Mouse (Mus musculus) midbrain, embryonic 14.5 days (tissue): ENCODE results near the gene Klhl20. TPM values are rescaled to one million over a fixed set of nuclear protein-coding genes. Genes with fewer than 3 reads are reported as not detected.

Experiments
- ATAC-seq: fragments of 200-750 bp; cut with Nextera tagmentation; 2 replicates; pipeline ENCODE4 v1.8.0; 2017; ENCODE audit warnings: moderate number of reproducible peaks, moderate library complexity; ENCODE audit not compliant: low FRiP score, low TSS enrichment
- DNase-seq: peaks from one replicate; pipeline ENCODE4 v3.0.0-alpha.2; 2015
- H3K27ac ChIP-seq: fragments of 300-500 bp; sonication (generic); replicated peaks from 2 replicates; pipeline ENCODE4 v1.5.1; 2014; ENCODE audit warnings: mild to moderate bottlenecking, low read depth, low read length, moderate library complexity
- H3K27me3 ChIP-seq: fragments of 300-500 bp; sonication (generic); 2 replicates; pipeline ENCODE4 v1.6.1; 2014; ENCODE audit warnings: low read length, control low read depth, mixed read lengths; ENCODE audit not compliant: control insufficient read depth, insufficient read depth
- H3K36me3 ChIP-seq: fragments of 300-500 bp; sonication (generic); 2 replicates; pipeline ENCODE4 v1.6.1; 2014; ENCODE audit warnings: low read length, control low read depth; ENCODE audit not compliant: control insufficient read depth, insufficient read depth
- H3K4me1 ChIP-seq: fragments of 300-500 bp; sonication (generic); 2 replicates; pipeline ENCODE4 v1.6.1; 2014; ENCODE audit warnings: mild to moderate bottlenecking, antibody characterized with exemption, low read length, control low read depth; ENCODE audit not compliant: control insufficient read depth, insufficient read depth
- H3K4me2 ChIP-seq: fragments of 300-500 bp; sonication (generic); 2 replicates; pipeline ENCODE4 v1.6.1; 2014; ENCODE audit warnings: mild to moderate bottlenecking, low read length, moderate library complexity
- H3K4me3 ChIP-seq: fragments of 300-500 bp; sonication (generic); replicated peaks from 2 replicates; pipeline ENCODE4 v1.5.1; 2014; ENCODE audit warnings: low read depth, low read length
- H3K9ac ChIP-seq: fragments of 300-500 bp; sonication (generic); replicated peaks from 2 replicates; pipeline ENCODE4 v1.6.1; 2014; ENCODE audit warnings: mild to moderate bottlenecking, low read length, moderate library complexity
- H3K9me3 ChIP-seq: fragments of 300-500 bp; sonication (generic); 2 replicates; pipeline ENCODE4 v1.6.1; 2016; ENCODE audit warnings: low read length, control low read depth, mixed read lengths; ENCODE audit not compliant: control insufficient read depth
- WGBS: fragments of 180-500 bp; shearing (Covaris S2); extraction: QIAGEN DNeasy Blood & Tissue Kit; methylation state at CpG from one replicate; pipeline ENCODE4 v1.1.7; 2014; 5-methylcytosine and 5-hydroxymethylcytosine counted together
- polyA plus RNA-seq: library from polyadenylated mRNA; unstranded; fragments of >200 nt; fragmentation: Nextera tagmentation; extraction: Ambion mirVana; gene quantifications from 2 replicates; pipeline ENCODE4 v1.2.1, GENCODE M21; 2014

The Klhl20 gene
- polyA plus RNA-seq, 1 experiment from 2014 or later: 22.4 TPM

GRCm38 (mm10) chr1:161109216-161109615 lies 22.1 kb downstream of the Klhl20 start:
- Histone ChIP-seq H3K27ac (no peak overlapping the region), H3K4me3 (no peak overlapping the region), H3K36me3 (peaks cover 25% of the 10 kb centered on the region), H3K4me2 (no peak overlapping the region), H3K27me3 (no peaks in the 10 kb centered on the region), H3K9ac (no peak overlapping the region), H3K9me3 (no peaks in the 10 kb centered on the region), H3K4me1 (no peaks in the 10 kb centered on the region)
- 91% methylated on average over 8 of the region's 8 CpGs for WGBS
- DNase-seq: no peak
- no peak for ATAC-seq

GRCm38 (mm10) chr1:161103842-161104241 lies 27.5 kb downstream of the Klhl20 start:
- H3K4me1 ChIP-seq: no peaks in the 10 kb centered on the region
- H3K9me3 ChIP-seq: no peaks in the 10 kb centered on the region
- no peak overlapping the region for H3K27ac ChIP-seq
- H3K9ac ChIP-seq: no peak overlapping the region
- H3K4me2 ChIP-seq: no peak overlapping the region
- DNase-seq (no peak), ATAC-seq (no peak)
- H3K4me3 ChIP-seq: no peak overlapping the region
- peaks cover 49% of the 10 kb centered on the region for H3K36me3 ChIP-seq
- H3K27me3 ChIP-seq: no peaks in the 10 kb centered on the region
- 84% methylated on average over 1 of the region's 1 CpGs for WGBS

GRCm38 (mm10) chr1:161099721-161100405 lies 31.4 kb downstream of the Klhl20 start:
- Histone ChIP-seq H3K27ac (no peak overlapping the region), H3K36me3 (peaks cover 62% of the 10 kb centered on the region), H3K9ac (no peak overlapping the region), H3K4me3 (no peak overlapping the region), H3K9me3 (no peaks in the 10 kb centered on the region), H3K4me2 (no peak overlapping the region), H3K27me3 (no peaks in the 10 kb centered on the region), H3K4me1 (no peaks in the 10 kb centered on the region)
- DNase-seq (no peak), ATAC-seq (no peak)
- WGBS: 96% methylated on average over 4 of the region's 4 CpGs

- WGBS: 93% methylated on average over 3 of the region's 3 CpGs
- H3K9me3 ChIP-seq: no peaks in the 10 kb centered on the region
- H3K4me1 ChIP-seq: peaks cover 14% of the 10 kb centered on the region
- H3K9ac ChIP-seq: no peak overlapping the region
- no peak overlapping the region for H3K4me2 ChIP-seq
- 0 out of 2 replicates have a peak, but pooled peaks cover 3% of the 10 kb centered on the region for H3K36me3 ChIP-seq
- H3K27ac ChIP-seq: no peak overlapping the region
- H3K4me3 ChIP-seq: no peak overlapping the region
- H3K27me3 ChIP-seq: no peaks in the 10 kb centered on the region
- no peak for DNase-seq
- ATAC-seq: no peak
These were observed 54.1 kb downstream of the Klhl20 start for GRCm38 (mm10) chr1:161077243-161077642.

- no peak overlapping the region for H3K9ac ChIP-seq
- 92% methylated on average over 6 of the region's 6 CpGs for WGBS
- H3K9me3 ChIP-seq: no peaks in the 10 kb centered on the region
- no peak overlapping the region for H3K4me3 ChIP-seq
- ATAC-seq (no peak), DNase-seq (no peak)
- H3K27me3 ChIP-seq: no peaks in the 10 kb centered on the region
- H3K36me3 ChIP-seq: 0 out of 2 replicates have a peak, but pooled peaks cover 3% of the 10 kb centered on the region
- H3K4me2 ChIP-seq: no peak overlapping the region
- no peak overlapping the region for H3K27ac ChIP-seq
- H3K4me1 ChIP-seq: peaks cover 24% of the 10 kb centered on the region
These were observed 55.1 kb downstream of the Klhl20 start for GRCm38 (mm10) chr1:161076238-161076637.

DNA sequence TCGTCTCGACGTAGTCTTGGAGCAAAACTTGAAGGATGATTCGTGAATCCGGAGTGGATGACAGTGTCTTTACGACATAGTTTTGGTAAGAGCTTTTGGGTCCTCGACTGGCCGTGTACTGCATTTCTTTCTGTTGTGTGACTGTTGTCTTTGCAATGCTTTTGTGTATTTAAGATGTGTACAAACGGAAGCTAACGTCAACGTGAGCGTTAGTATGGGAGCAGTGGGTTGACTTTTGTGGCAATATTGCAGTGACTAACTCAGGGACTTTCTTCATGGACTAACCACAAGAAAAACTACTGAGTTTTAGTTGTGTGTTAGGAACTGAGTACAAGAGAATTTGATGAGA lies 60.1 kb downstream of the Klhl20 start:
- under 1% methylated on average over 12 of the region's 12 CpGs for WGBS
- H3K9me3 ChIP-seq: no peaks in the 10 kb centered on the region
- H3K4me1 ChIP-seq: peaks cover 27% of the 10 kb centered on the region
- no peak for DNase-seq
- no peak overlapping the region; the same call in 1 of the 2 replicates for H3K27ac ChIP-seq
- no peaks in the 10 kb centered on the region for H3K36me3 ChIP-seq
- H3K27me3 ChIP-seq: no peaks in the 10 kb centered on the region
- H3K9ac ChIP-seq: peak overlapping the region; percentile 68
- peak overlapping the region; percentile 56 for H3K4me3 ChIP-seq
- peak overlapping the region; percentile 50 for H3K4me2 ChIP-seq
- no peak for ATAC-seq

DNA sequence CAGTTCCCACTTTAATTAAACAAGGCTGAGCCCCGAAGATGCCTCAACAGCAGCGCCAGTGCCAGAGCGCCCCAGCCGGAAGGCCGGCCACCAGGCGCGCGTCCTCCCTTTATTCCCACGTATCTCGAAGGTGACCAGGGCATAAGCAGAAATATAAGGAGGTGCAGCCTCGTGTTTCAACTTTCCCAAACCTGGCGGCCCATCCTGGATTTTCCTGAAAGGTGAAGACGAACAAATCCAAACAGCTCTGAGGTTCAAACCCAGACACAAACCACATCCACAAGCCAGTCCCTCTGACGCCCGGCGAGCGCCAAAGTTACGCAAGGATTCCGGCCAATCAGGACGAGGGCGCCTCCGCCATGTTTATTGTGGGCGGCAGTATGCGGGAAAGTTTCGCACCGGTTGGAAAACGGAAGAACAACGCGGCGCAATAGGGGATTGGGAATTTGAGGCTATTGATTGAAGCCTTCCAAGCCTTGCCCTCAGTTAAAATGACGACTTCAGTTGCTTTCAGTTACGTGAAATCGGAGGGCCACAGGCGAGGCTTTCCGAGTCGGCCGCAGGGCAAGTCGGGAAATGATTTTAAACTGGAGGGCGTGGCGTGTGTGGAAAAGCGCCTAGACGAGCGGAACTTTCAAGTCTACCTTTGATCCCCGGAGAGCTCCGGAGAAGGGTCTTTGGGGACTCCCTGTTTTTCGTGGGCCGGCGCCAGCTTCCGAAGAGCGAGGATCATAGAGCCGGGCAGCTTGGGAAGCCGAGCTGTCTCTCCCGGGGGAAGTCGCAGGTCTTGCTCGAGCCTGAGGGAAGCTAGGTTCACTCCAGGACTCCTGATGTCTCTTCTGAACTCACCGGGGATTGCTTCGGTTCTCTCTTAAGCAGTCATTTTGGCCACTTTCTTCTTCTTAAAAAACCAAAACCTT lies 60.7 kb downstream of the Klhl20 start, which contains the start of the genes Dars2 and Cenpl:
TSS of gene Dars2 (minus strand) at position 307 of the 920 bp plus-strand sequence.
TSS of gene Cenpl (plus strand) at position 362 of the 920 bp plus-strand sequence.
- under 1% methylated on average over 57 of the region's 57 CpGs for WGBS
- H3K4me2 ChIP-seq: peak within 1 kb of the TSS; percentile 89
- peak within 1 kb of the TSS; percentile 68 for H3K27ac ChIP-seq
- H3K4me1 ChIP-seq: peaks cover 27% of the 10 kb centered on the region
- H3K27me3 ChIP-seq: no peaks in the 10 kb centered on the region
- ATAC-seq (peak; percentile 98), DNase-seq (peak; percentile 98)
- peak within 1 kb of the TSS; percentile 68 for H3K9ac ChIP-seq
- peak within 1 kb of the TSS; percentile 56 for H3K4me3 ChIP-seq
- H3K9me3 ChIP-seq: no peaks in the 10 kb centered on the region
- H3K36me3 ChIP-seq: no peaks in the 10 kb centered on the region

DNA sequence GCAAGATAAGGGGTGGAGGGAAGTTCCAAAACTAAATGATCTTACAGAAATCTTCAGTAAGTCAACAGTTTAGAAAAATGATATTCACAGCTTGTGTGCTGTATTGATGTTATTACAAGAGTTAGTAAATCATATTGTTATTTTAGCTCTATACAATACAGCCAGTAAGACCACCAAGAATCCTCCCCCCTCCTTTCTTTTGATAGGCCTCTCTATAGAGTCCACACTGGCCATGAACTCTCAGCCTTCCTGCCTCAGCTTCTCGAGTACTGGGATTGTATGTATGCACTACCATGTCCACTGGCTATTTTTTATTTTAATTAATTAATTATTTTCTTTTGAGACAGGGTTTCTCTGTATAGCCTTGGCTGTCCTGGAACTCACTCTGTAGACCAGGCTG lies 68.0 kb downstream of the Klhl20 start:
- H3K27me3 ChIP-seq: no peaks in the 10 kb centered on the region
- H3K9ac ChIP-seq: no peak overlapping the region
- no peak overlapping the region for H3K27ac ChIP-seq
- H3K36me3 ChIP-seq: peaks cover 19% of the 10 kb centered on the region; the same call in 1 of the 2 replicates
- DNase-seq: no peak
- no peak overlapping the region for H3K4me3 ChIP-seq
- no peak for ATAC-seq
- H3K4me1 ChIP-seq: no peaks in the 10 kb centered on the region
- H3K4me2 ChIP-seq: no peak overlapping the region
- no peaks in the 10 kb centered on the region for H3K9me3 ChIP-seq
- WGBS: 81% methylated on average over 1 of the region's 1 CpGs
